Mouse (Mus musculus) macrophage (primary cell): Measurements from ENCODE around the gene Usp49. TPM values are rescaled to one million over a fixed set of nuclear protein-coding genes. Genes with fewer than 3 reads are reported as not detected.
A peak's percentile ranks its signal among the peaks of the same experiment; 100 is the strongest.

Experiments used
- H3K27ac ChIP-seq: fragments of 350-480 bp; formaldehyde crosslinking; 2 replicates; pipeline ENCODE4 v1.9.0; 2021
- H3K36me3 ChIP-seq: fragments of 350-480 bp; formaldehyde crosslinking; 2 replicates; pipeline ENCODE4 v1.9.0; 2021; ENCODE audit errors: inconsistent target
- H3K4me3 ChIP-seq: fragments of 350-480 bp; formaldehyde crosslinking; 2 replicates; pipeline ENCODE4 v1.9.0; 2021; ENCODE audit errors: inconsistent target
- H3K79me2 ChIP-seq: fragments of 350-480 bp; formaldehyde crosslinking; 2 replicates; pipeline ENCODE4 v1.9.0; 2021; ENCODE audit errors: inconsistent target
- WGBS: methylation state at CpG from one replicate; pipeline ENCODE4 v1.1.7; 2026; ENCODE audit warnings: inconsistent platforms; ENCODE audit not compliant: missing documents; 5-methylcytosine and 5-hydroxymethylcytosine counted together
- polyA plus RNA-seq: library from polyadenylated mRNA; stranded (reverse); fragments of 250-400 nt; gene quantifications from 3 replicates; pipeline ENCODE4 v1.2.4, GENCODE M21; 2018; ENCODE audit warnings: inconsistent platforms
- total RNA-seq, 78 experiments: library from RNA; depleted of rRNA; stranded (reverse); fragments of 250-400 nt; gene quantifications; 1 replicate in 9 of 78; 2 replicates in 24 of 78; 3 replicates in 43 of 78; 4 replicates in 2 of 78; pipeline ENCODE4 v1.2.4; 2018; ENCODE audit warnings: inconsistent platforms in 56 of 78

The Usp49 gene
- 10 to 100 TPM in 17 of 26 experiments, 1 to 10 TPM in 9; 6.8 to 24.0 (median 14.7) TPM for total RNA-seq (2018; cell fraction: chromatin; rRNA removed)
- 1 to 10 TPM in 25 of 26 experiments, under 1 TPM in 1; 0.96 to 4.4 (median 2.4) TPM for total RNA-seq (2018; cell fraction: cytosol; rRNA removed)
- total RNA-seq (2018; cell fraction: nucleus; rRNA removed) = 10 to 100 TPM in 9 of 26 experiments, 1 to 10 TPM in 17; 3.0 to 17.2 (median 8.8) TPM
- polyA plus RNA-seq = 2.3 to 3.1 TPM (median 2.7 TPM) in 3 replicates

DNA sequence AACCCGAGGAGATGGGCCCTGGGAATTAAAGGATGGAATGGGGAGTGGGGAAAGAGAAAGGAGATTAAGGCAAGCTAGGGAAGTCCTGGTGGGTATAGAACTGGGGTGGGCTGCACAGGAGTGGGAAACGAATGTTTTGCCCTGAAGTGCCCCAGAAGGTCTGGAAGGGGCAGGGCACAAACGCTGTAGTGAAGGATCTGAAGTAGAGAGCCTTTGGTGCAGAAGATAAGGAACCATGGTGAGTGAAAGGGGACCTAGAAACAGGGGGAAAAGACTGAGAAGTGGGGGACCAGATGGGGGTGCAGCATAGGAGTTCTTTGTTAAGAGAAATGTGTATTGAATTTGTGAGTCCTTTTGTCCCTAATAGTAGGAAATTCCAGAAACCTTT is at the start of gene Usp49:
Gene Usp49 (plus strand): TSS at position 13 of the 388 bp plus-strand sequence.
- no peaks in the 10 kb centered on the region for H3K79me2 ChIP-seq
- 4% methylated on average over 3 of the region's 3 CpGs for WGBS
- no peaks in the 10 kb centered on the region for H3K36me3 ChIP-seq
- peak within 1 kb of the TSS; percentile 35 for H3K27ac ChIP-seq
- H3K4me3 ChIP-seq = peak within 1 kb of the TSS; percentile 78

DNA sequence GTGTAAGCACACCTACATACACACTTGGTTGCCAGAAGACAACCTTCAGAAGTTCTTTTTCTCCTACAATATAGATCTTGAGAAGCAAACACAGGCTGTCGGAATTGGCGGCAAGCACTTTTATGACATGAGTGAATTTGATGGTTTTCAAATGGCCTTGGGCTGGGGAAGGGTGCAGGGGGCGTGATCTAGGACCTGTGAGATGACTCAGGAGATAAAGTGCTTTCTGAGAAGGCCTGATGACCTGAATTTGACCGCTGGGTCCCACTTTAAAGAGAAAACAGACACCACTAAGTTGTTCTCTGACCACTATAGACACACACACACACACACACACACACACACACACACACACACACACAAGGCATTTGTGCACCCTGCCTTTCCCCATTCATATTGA is 49.5 kb upstream of the Usp49 start:
- Histone ChIP-seq H3K79me2 (no peaks in the 10 kb centered on the region), H3K36me3 (no peaks in the 10 kb centered on the region), H3K4me3 (no peak overlapping the region), H3K27ac (no peak overlapping the region)
- 94% methylated on average over 4 of the region's 4 CpGs for WGBS

DNA sequence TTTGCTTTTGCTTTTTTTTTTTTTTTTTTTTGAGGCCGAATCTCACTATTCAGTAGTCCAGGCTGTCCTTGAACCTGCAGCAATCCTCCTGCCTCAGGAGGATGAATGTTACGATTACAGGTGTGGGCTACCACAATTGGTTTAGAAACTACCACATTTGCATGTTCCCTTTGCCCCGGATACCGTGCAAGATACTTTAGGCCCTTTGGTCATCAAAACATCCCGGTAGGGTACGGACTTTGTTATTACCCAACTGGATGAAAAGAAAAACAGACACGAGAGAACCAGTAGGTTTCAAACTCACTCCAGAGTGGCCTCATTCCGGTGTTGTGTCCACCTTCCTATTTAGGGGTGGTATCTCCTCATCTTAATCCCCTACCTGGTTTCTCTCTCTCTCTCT is 42.0 kb upstream of the Usp49 start:
- H3K79me2 ChIP-seq = no peaks in the 10 kb centered on the region
- no peaks in the 10 kb centered on the region for H3K36me3 ChIP-seq
- 90% methylated on average over 7 of the region's 8 CpGs for WGBS
- H3K4me3 ChIP-seq = no peak overlapping the region
- H3K27ac ChIP-seq = no peak overlapping the region

DNA sequence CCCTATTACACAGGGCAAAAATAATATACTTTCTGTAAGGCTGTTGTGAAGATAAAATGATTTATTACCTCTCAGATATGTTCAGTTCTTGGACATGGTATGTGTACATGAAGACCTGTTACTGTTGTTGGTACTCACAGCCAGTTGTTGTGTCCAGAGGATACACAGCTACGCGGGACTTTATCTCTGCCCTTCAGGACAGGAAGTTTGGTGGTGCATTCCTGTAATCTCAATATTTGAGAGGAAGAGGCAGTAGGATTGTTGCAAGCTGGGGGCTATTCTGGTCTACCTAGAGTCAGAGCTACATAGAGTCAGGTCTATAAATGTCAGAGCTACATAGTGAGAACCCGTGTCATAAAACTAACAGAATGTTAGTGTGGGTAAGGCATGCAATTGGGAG is 39.4 kb upstream of the Usp49 start:
- Histone ChIP-seq H3K4me3 (no peak overlapping the region), H3K27ac (no peak overlapping the region), H3K36me3 (no peaks in the 10 kb centered on the region), H3K79me2 (peaks cover 18% of the 10 kb centered on the region)
- WGBS = 40% methylated on average over 3 of the region's 3 CpGs

DNA sequence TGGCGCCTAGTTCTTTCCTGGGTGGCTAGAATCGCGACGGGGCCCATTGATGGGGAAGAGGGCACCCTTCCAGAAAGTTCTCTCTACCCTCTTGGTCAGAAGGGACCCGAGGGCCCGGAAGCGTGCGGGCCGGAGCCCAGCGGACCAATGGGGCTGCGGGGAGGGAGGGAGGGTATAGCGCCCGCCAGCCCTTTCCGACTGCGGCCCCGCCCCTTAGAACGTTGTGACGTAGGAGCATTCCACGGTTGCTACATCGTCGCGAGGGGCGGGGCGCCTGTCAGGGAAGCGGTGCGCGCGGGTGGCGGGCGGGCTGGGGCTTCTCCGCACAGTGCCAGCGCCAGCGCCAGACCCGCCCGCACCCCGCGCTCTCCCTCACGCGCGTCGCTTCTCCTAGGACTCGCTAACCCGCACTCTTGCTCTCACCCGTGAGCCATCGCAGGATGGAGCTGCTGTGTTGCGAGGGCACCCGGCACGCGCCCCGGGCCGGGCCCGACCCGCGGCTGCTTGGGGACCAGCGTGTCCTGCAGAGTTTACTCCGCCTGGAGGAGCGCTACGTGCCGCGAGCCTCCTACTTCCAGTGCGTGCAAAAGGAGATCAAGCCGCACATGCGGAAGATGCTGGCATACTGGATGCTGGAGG is 37.2 kb upstream of the Usp49 start:
- under 1% methylated on average over 46 of the region's 63 CpGs for WGBS
- Histone ChIP-seq H3K4me3 (peak overlapping the region; percentile 93), H3K36me3 (no peaks in the 10 kb centered on the region), H3K79me2 (peaks cover 31% of the 10 kb centered on the region), H3K27ac (peak overlapping the region; percentile 79)

DNA sequence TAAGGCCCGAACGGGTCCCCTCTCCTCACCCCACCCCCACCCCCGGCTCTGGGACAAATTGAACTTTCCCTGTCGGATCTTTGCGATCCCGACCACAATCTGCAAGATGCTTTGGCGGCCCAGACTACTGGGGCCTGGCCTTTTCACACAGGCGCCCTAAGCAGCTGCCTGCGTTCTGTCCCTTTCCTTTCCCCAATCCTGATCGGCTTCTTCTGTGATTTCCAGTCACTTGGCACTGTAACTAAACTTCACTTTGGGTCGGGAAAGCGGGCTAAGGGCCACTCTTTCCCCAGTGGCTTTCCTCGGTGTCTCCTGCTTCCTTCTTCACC is 36.7 kb upstream of the Usp49 start:
- H3K36me3 ChIP-seq = no peaks in the 10 kb centered on the region
- H3K79me2 ChIP-seq = peaks cover 31% of the 10 kb centered on the region
- H3K27ac ChIP-seq = peak overlapping the region; percentile 79
- H3K4me3 ChIP-seq = peak overlapping the region; percentile 93
- 1% methylated on average over 13 of the region's 13 CpGs for WGBS

DNA sequence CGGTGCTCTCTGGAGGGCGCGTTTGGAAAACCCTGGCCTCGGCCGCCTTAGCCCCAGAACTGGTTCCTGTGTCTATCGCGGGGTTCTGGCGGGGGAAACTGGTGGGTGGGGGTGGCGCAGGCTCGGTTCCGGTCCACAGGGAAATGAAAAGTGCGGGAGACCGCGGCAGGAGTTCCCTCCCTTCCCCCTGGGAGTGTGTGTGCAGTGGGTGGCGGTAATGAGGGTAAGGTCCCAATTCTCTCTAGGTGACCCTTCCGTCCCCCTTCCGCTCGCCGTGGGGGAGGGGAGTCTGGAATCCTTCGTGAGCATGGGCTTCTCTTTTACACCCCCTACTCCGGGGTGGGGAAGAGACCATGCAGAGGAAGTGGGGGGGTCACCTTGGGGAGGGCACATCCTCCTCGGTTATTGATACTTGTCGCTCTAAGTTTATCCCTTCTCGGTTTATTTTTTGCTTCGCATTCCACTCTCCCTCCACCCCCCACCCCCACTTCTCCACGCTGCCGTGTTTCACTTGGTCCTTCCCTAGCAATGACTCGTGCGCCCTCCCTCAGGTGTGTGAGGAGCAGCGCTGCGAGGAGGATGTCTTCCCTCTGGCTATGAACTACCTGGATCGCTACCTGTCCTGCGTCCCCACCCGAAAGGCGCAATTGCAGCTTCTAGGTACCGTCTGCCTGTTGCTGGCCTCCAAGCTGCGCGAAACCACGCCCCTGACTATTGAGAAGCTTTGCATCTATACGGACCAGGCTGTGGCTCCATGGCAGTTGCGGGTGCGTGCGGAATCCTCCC is 36.1 kb upstream of the Usp49 start:
- H3K27ac ChIP-seq = peak overlapping the region; percentile 79
- no peaks in the 10 kb centered on the region for H3K36me3 ChIP-seq
- H3K4me3 ChIP-seq = peak overlapping the region; percentile 93
- peaks cover 31% of the 10 kb centered on the region for H3K79me2 ChIP-seq
- WGBS = 3% methylated on average over 41 of the region's 43 CpGs

DNA sequence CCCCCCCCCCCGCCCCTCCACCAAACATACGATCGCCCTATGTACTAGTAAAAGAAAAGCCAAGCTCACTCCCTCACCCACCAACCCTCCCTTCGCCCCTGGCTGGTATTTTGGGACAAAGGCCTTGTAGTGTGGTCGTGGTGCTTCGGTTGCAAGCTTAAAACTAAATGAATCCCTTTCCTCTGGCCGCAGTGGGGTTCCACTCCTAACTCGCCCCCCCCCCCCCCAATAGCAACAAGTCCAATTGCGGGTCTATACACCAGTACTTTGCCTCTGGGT is 35.6 kb upstream of the Usp49 start:
- WGBS = 14% methylated on average over 7 of the region's 9 CpGs
- Histone ChIP-seq H3K36me3 (no peaks in the 10 kb centered on the region), H3K79me2 (peaks cover 31% of the 10 kb centered on the region), H3K27ac (peak overlapping the region; percentile 79), H3K4me3 (peak overlapping the region; percentile 93)

DNA sequence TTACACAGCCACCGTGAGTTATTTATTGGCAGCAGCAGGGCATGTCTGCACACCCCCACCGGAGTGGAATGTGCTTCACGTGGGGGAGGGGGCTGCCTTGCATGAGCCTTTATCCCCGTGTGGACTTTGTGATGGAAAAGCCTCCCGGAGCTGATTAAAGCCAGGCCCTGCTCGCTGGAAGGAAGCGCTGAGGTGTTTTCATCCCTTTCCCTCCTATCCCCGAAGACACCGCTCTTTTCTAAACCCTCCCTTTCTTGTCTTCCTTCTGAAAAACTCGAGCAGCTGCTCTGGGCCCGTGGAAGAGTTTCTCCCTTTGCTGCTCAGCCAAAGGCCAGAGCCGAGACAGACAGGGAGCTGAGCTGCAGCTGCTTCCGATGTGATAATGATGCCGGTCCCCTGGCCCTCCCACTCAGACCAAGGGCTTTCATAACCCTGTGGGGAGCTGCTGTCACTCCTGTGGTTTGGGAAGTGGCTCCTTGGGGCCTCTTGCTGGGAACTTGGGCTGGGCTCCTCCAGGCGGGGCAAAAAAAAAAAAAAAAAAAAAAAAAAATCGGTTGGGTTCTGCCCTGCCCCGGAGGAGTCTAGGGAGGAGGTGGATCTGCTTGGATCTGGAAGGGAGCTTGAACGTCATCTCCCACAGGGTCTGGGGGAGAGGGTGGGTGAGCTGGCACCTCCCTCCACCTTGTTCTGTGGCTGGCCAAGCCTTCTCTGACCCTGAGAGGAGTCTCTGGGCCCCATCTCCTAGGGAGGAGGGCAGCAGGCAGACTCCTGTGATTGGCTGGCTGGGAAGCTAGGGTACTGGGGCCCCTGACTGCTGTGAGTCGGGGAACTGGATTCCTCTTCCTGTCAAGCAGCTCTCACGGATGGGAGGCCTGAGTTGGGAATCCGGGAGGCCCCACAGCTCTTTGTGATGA is 35.0 kb upstream of the Usp49 start:
- Histone ChIP-seq H3K4me3 (peak overlapping the region; percentile 93), H3K79me2 (peaks cover 31% of the 10 kb centered on the region), H3K27ac (peak overlapping the region; percentile 79), H3K36me3 (no peaks in the 10 kb centered on the region)
- 7% methylated on average over 20 of the region's 21 CpGs for whole genome bisulfite sequencing

DNA sequence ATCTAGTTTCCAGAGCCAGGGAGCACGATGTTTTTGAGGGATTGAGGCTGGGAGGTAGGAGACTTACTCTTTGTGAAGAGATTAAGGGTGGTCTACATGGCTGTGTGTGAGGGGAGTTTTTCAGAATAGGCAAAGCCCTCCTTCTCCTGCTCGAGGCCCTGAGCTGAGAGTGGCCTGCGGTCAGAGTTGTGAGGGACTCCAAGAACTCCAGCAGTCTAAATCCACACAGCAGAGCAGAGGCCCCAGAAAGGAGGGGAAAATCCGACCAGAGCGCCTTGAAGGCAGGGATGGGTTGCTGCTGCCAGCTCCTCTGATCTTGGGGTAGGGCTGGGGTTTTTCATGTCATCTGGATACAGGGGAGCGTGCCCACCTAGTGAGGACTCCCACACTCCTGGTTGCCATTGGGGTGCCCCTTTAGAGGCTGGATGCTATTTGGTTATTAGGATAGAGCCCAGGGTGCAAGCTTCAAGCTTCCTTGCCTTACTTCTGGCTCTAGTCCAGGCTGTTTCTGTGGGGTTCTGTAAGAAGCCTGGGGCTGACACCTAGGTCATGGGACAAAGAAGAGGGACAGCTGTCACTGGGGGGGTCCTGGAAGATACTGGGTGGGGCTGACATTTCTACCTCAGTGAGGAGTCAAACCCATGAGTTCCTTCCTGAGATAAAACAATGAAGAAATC is 34.2 kb upstream of the Usp49 start:
- WGBS = 71% methylated on average over 6 of the region's 6 CpGs
- peaks cover 31% of the 10 kb centered on the region for H3K79me2 ChIP-seq
- H3K27ac ChIP-seq = peak overlapping the region; percentile 79
- H3K36me3 ChIP-seq = no peaks in the 10 kb centered on the region
- no peak overlapping the region; the same call in 1 of the 2 replicates for H3K4me3 ChIP-seq

DNA sequence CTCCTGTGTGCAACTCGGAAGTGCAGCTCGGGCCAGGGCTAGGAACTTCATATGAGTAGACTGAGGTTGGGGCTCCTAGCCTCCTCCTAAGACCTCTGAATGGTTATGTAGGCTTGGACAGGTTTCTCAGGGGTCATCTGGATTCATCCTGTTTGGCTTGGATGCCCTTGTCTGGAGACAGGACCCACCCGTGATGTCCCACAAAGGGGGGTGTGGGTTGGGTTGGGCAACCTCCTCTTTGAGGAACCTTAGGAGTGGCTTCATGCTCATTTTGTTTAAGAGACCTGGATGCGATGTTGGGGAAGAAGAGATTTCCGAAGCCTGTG is 33.7 kb upstream of the Usp49 start:
- Histone ChIP-seq H3K36me3 (peaks cover 5% of the 10 kb centered on the region; the same call in 1 of the 2 replicates), H3K4me3 (no peak overlapping the region), H3K79me2 (peaks cover 31% of the 10 kb centered on the region), H3K27ac (no peak overlapping the region)
- WGBS = 68% methylated on average over 5 of the region's 5 CpGs

DNA sequence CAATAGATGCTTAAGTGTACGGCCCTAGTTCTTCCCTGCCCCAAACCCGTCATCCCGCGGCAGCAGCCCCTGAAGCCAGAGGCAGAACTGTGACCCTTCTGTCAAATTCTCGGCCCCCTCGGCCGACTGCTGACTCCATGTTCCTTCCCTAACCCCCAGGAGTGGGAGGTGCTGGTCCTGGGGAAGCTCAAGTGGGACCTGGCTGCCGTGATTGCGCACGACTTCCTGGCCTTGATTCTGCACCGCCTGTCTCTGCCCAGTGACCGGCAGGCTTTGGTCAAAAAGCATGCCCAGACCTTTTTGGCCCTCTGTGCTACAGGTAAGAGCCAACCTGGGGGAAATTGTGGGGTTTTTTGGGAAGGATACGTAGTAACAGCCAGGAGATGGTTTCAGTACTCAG is 33.2 kb upstream of the Usp49 start:
- Histone ChIP-seq H3K4me3 (no peak overlapping the region), H3K36me3 (peaks cover 9% of the 10 kb centered on the region; the same call in 1 of the 2 replicates), H3K79me2 (peaks cover 31% of the 10 kb centered on the region), H3K27ac (no peak overlapping the region)
- 77% methylated on average over 12 of the region's 13 CpGs for WGBS

DNA sequence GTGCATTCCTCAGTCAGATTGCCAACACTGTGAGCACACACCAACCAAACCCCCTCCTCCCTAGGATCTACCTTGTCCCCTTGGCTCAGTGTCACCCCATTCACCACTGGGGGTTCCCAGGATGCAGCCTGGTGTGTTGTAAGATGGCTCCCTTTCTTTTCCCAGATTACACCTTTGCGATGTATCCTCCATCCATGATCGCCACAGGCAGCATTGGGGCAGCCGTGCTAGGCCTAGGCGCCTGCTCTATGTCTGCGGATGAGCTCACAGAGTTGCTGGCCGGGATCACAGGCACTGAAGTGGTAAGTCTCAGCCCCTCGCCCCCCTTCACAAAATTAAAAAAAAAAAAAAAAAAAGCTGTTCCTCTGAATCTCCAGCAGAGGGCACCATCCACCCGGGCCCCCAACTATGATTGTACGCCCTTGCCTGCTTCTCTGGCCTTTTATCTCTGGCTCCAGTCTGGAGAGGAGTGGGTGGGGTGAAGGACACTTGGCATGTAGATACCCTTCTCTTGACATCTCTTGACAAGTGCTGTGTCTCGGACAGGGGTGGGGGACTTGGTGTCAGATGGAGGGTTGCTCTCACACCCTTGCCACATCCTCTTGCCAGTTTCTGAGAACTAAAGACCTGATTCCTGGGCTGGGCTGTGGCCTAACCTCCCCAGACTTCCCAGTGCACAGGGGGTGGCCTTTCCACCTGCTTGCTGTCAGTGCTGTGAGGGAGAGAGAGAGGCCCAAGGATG is 32.5 kb upstream of the Usp49 start:
- H3K36me3 ChIP-seq = peaks cover 13% of the 10 kb centered on the region; the same call in 1 of the 2 replicates
- 42% methylated on average over 10 of the region's 10 CpGs for WGBS
- H3K27ac ChIP-seq = no peak overlapping the region
- no peak overlapping the region for H3K4me3 ChIP-seq
- peaks cover 31% of the 10 kb centered on the region for H3K79me2 ChIP-seq
